Mouse (Mus musculus) cerebellum, postnatal 25 days (tissue): ENCODE data around the gene S100a13.
A peak's percentile ranks its signal among the peaks of the same experiment; 100 is the strongest.

ENCODE experiments used
- DNase-seq, 2 experiments: peaks; one replicate each; pipeline ENCODE4 v3.0.0; 2021; ENCODE audit warnings: mixed read lengths in 2 of 2

Gene S100a13

DNA sequence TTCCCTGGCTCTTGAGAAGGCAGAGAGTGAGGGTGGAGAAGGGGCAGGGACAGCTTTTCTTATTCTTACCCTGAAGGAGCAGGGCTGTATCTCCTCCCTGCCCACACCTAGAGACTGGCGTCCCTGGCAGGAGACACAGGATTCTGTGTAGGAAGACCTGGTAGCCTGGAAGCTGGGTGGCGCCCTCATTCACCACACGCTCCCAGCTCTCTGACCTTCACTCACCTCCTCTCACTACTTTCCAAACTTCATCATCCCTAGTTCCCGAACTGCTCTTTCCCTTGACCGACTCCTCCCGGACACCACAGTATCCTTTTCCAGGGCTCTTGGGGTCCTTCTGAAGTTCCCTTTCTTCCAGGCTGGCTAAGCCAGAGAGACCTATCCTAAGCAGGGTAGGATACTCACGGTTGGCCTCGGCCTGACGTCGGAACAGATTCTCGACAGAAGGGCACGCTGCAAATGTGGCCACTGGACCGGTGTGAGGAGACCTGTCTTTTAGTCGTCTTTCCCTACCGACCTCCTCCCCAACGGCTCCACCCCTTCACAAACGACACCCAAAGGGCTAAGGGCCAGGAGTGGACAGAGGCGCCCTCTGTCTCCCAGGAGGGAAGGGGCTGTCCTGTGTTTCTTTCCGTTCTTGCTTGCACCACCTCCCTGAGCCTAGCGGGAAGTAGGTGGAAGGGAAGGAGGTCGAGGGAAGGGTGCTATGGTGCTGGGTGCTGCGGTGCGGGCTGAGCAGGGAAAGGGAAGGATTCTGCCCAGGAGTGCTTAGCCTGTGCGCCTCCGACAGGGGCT is at the start of gene S100a13, which contains the start of gene S100a1:
S100a13 (plus strand) TSS at position 640 of the 795 bp plus-strand sequence.
S100a1 (minus strand) TSS at position 597 of the 795 bp plus-strand sequence.
- DNase-seq = peak; percentile 46 to 61

DNA sequence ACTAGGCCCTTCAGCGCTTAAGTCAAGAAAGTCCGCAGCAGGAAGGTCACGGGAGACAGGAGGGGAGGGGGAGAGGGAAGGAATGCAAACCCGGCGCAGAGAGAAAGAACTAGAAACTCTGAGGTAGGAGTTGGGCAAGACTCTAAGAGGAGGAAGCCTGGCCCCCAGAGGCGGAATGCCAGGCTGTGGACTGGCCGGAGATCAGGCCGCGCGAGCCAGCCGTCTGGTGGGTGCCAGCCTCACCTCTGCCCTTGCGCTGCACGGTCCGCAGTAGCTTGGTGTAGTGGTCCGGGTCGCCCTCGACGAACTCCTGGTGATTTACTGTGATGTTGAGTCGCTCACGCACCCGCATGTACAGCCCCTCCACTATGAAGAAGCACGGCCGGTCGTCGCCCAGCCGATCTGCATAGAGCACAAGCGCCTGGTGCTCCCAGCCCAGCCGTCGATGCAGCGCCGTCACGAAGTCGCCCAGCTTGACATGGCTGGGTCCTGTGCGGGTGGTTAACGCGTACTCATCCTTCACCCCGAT is 49.6 kb upstream of the S100a13 start:
- DNase-seq = no peak

DNA sequence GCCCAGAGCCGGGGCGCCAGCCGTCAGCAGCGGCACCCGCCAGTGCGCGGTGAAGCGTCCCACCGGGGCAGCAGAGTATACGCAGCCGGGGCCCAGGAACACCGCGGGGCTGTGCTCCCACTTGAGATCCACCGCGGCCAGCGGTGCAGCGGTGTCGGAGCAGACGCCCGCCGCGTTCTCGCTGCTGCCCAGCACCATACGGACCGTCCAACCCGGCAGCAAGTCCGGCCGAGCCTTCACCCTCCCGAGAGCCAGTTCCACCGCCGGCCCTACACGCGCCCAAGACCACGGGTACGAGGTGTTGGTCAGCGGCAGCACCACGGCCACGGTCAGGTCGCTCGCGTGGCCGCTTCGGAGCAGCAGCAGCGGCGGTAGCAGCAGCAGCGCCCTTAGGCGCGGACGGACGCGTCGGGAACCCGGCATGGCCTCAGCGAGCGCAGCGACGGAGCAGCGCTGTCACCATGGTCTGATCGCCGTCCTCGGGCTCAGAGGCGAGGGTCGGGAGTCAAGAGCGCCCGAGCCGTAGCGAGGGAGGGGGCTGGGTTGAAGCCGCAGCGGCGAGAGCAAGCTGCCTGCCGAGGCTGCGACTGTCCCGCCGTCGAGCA is 49.1 kb upstream of the S100a13 start:
- DNase-seq = peak; percentile 29 to 37

DNA sequence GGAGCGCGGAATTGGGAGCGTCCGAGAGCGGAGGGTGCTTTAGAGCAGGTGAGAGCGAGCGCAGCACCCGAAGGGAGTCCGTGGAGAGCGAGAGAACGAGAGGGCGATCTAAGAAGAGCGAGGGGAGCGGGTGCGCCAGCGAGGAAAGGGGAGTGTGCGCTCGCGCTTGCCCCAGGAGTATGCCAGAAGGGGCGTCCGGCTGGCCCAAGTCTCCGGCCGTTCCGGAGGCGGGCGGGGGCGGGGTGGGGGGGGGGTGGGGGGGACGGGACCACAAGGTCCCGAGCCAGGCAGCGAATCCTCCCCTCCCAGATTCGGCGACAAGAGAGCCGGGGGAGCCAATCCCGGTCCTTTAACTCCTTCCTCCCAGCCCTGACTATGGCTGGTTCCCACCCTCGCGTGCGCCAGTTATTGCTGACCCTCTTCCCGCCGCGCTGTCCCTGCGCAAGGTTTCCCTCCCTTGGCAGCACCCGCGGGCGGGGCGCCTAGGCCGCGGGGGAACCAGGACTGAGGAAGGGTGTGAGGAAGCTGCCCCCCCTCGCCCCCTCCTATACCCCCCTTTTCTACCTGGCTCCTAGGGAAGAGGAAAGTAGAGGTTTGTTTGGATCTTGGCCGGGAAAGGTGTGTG is 48.4 kb upstream of the S100a13 start, which contains the start of gene Npr1:
Npr1 (minus strand) TSS at position 181 of the 625 bp plus-strand sequence.
- DNase-seq = peak in 1 of 2 experiments; percentile 40

DNA sequence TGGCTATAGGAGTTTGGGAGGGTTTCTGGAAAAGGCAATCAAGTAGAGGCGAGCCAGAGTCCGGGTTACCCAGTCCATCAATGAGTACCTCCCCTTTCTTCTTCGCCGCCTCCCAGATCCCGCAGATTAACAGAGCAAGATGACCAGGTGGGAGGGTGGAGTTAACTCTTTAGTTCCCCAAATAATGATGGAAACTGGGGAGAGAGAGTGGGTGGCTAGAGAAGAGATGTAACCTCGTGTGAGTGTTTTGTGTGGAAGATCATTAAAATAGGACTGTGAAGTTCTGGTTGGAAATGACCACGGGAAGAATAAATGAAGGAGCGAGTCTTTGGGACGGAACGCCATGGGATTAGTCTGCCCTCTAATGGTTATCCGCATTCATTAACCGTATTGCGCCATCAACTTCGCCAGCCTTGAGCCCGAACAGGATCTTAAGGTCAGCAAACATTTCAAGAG is 47.9 kb upstream of the S100a13 start:
- peak; percentile 55 to 71 for DNase-seq

DNA sequence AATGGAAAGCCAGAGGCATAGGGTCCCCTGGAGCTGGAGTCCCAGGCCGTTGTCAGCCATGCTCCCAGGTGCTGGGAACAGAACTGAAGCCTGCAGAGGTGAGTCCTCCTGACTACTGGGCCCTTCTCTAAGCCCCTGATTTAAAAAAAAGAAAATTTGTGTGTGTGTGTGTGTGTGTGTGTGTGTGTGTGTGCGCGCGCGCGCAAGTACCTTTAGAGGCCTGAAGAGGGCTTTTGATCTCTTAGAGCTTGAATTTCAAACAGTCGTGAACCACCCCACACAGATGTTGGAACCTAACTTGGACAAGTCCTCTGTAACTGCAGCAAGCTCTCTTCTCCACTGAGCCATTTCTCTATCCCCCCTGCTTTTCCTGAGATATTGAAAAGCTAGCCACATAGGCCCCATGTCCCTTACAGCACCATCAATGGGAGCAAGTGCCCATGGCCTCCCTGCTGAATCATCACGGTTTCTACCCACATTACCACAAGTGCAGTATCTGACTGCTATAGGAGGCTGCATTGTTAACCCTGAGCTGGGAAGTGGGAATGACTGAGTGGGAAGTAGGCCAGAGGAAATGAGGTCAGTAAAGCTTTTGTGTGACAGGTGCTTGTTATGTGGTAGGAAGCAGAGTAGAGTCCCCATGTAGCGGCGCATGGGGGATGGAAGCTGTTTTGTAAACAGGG is 46.5 kb upstream of the S100a13 start:
- DNase-seq = no peak

DNA sequence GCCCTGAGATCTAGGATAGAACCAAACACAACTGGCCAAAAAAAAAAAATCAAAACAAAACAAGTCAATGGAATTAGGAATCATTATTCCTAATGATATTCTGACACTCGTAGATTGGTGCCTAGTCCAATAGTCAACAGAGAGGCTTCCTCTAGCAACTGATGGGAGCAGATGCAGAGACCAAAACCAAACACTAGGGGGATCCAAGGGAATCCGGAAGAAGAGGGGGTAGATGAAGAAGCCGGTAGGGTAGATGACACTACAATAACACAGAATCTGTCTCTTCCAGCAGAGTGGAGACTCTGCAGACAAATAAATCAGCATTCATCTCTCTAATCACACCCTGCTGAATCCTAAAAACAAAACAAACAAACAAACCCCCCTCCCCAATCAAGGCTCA is 42.0 kb upstream of the S100a13 start:
- DNase-seq = peak in 1 of 2 experiments; percentile 54

DNA sequence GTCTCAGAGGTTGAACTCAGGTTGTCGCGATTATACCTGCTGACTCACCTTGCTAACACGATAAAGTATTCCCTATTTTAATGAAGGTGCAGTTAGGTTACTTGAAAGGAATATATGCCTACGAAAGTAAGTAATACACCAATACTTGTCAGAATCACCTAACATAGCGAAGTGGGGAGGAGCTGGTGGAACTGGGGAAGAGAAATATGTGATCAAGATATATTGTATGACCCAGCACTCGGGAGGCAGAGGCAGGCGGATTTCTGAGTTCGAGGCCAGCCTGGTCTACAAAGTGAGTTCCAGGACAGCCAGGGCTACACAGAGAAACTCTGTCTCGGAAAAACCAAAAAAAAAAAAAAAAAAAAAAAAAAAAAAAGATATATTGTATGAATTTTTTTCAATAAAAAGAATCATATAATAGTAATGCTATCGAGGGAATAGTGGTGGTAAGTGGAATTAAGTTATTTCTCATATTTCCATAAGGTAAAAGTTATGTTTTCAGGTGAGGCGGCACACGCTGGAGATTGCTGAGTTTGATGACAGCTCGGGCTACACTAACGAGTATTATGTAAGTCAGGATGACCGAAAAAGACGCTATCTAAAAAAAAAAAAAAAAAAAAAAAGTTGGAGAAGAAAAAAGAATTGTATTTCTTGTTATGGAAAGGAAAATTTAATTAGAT is 38.9 kb upstream of the S100a13 start:
- DNase-seq = peak in 1 of 2 experiments; percentile 23

DNA sequence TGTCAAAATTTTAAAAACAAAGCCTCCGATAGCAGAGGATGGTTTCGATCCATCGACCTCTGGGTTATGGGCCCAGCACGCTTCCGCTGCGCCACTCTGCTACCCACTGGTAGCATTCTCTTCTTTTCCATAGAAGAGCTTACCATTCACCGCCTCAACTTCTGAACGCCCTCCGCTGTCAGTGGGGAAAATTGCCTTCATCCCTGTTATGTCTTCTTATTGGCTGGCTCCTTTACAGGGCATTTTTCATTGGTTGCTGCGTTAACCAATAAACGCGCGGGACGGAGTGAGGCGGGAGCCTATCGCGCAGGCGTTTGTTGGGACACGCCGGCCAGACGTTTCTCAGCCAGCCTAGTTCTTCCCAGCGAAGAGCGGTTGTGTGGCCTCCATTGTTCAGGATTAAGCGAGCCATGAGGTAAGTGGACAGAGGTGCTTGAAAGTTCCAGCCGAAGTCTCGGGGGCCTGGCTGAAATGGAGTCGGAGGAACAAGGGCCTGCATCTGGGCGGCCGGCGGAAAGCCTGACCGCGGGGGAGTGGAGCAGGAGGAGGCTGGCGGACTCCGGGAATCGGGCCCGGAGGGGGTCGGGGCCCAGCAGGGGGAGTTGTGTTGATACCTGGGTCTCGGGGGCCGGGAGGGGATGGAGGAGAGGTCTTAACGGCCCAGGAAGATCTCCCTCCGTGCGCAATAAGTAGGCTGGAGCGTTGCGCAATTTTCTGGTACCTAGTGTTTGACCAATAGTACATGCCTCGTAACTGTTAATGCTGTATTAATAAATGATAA is 38.2 kb upstream of the S100a13 start, which contains the start of gene Ilf2:
Ilf2 (plus strand) TSS at position 296 of the 781 bp plus-strand sequence.
- DNase-seq = peak; percentile 96

DNA sequence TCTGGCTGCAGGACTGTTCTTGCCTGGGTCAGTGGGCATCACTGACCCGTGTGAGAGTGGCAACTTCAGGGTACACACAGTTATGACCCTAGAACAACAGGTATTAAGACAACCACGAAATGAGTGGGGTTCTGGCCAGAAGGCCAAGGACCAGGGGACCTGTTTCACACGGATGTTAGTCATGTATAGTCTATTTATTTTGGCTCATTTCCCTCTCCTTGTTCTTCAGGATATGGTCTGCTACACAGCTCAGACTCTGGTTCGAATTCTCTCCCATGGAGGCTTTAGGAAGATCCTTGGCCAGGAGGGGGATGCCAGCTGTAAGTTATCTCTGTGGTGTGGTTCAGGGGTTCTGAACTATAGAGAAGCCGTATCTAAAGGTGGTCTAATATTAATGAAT is 27.2 kb upstream of the S100a13 start:
- no peak for DNase-seq

DNA sequence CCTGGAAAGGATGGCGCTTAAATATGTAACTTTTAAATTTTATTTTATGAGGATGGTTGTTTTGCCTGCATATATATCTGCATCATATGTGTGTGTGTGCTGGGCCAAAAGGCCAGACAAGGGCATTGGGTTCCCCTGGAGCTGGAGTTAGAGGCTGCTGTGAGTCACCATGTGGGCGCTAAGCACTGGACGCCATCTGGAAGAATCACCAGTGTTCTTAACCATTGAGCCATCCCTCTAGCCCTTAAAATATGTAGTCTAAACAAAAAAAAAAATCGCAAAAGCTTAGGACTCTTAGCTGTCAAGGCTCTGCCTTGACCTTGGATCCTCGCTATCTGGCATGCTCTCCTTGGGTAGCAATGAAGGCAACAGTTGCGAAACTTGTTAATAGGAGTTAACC is 25.7 kb upstream of the S100a13 start:
- no peak for DNase-seq

DNA sequence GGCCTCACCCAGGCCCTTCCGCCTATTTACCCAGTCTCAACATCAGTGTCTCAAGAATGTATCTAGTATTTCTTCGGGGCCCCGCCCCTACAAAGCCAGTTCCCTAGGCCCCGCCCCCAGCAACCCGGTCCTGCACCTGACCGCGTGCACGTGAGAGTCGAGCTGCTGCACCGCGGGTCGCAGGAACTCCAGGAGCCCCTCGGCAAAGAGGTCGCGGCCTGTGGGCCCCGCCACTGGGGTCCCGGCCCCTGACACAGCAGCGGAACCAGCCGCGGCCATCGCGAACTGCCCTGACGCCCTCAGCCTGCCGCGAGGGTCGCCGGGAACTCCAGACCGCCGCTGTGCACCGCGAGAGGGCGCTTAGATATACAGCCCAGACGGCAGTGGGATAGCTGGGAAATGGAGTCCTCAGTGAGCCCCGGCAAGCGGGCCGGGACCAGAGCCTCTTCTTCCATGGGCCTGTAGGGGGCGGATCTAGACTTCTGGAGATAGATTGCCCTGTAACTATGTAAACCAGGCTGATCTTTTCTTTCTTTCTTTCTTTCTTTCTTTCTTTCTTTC is 23.5 kb upstream of the S100a13 start, which contains the start of gene Snapin:
Snapin (minus strand) TSS at position 338 of the 561 bp plus-strand sequence.
- peak; percentile 95 to 96 for DNase-seq

DNA sequence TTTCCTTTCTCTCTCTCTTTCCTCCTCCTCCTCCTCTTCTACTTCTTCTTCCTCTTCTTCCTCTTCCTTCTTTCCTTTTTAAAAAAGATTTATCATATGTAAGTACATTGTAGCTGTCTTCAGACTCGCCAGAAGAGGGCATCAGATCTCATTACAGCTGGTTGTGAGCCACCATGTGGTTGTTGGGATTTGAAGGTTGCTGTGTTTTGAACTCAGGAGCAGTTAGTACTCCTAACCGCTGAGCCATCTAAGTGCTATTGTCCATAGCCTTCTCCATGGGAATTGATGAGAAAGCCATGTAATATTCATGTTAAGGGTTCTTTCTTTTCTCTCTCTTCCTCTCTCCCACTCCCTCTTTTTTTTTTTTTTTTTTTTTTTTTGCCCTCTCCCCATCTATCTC is 22.9 kb upstream of the S100a13 start:
- peak in 1 of 2 experiments; percentile 44 for DNase-seq

DNA sequence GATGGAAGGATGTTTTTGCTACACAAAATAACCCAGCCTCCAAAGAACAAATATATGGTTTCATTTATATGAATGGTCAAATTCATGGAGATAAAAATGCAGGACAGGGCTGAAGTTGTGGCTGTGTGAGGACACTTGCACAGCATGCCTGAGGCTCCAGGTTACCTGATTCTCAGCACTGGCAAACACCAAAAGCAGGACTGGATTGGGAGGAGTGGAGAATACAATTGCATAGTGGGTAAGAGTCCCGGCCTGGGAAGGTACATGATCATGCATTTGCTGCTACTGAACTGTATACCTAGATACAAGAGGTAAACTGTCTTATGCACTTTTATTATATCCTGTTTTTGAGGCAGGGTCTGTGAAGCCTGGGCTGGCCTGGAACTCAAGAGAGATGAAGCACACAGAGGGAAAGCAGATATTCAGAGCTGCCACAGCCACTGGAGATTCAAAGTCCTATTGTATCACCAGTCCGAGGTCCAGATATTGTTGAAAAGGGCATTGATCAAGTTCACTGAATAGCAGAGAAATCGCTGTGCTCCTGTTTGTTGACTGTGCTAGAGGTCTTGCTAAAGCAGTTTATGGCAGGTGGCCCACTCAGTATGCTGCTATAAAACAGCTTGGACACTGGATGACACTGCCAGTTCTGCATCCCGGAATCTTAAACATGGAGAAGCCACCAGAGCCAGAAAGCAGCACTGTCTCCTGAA is 20.2 kb upstream of the S100a13 start:
- DNase-seq = peak in 1 of 2 experiments; percentile 62

DNA sequence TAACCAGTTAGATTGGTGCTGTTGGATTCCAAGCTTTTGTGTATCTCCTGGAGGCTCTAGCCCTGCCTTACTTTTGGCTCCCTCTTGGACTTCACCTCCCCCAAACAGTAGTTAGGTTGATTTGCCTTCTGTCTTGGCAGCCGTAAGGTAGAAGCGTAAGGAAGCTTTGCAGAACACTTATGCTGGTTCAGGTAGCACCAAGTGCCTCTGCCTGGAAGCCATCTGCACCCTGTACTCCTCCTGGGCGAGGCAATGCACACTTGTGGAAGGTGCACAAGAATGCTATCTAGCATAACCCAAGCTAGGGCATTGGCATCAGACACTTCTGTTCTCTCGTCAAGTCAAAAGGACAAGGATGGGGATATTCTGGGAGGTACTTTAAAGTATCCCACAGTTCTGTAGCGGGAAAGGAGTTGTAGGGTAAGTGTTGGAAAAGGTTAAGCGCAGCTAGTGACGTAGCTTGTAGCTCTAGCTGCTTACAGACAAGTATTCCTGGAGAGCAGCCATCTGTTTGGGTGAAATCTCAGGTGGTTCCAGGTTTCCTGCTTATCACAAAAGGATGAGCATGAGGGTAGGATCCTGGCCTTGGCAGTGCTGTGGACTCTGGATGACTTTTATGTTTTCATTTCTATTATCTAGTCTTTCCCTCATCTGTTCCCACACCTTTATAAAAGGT is 18.2 kb upstream of the S100a13 start:
- DNase-seq = no peak

DNA sequence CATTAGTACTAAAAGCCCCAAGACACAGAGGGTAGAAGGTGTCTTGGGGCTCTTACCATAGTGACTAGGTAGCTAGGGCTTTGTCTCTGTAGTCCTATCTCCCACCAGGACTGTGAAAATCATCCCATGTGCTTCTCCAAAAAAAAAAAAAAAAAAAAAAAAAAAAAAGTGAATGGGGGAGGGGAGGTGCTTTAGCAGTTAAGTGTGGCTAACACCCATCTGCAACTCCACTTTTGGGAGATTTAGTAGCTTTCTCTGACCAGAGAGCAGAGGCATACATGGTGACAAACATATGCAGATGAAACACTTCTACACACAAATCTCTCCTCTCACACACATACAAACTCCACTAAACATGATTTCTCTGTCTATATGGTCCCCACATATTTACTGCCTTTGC is 16.6 kb upstream of the S100a13 start:
- no peak for DNase-seq

DNA sequence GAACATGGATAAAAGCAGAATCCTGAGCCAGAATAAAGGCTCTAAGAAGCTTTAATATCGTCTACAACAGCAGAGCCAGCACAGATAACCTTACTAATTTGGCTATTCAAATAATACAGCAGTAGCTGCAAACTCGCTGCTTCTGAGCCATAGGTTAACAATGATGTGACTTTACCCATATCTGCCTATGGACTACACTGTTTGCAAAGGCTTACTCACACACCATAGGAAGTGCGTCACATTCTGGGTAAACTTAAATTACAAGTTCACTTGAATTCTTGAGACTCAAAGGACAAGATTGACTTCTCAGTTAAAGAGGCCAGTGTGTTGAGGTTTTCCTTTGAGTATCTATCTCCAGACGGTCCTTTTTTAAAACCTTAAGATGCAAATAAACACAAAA is 10.8 kb upstream of the S100a13 start:
- no peak for DNase-seq

DNA sequence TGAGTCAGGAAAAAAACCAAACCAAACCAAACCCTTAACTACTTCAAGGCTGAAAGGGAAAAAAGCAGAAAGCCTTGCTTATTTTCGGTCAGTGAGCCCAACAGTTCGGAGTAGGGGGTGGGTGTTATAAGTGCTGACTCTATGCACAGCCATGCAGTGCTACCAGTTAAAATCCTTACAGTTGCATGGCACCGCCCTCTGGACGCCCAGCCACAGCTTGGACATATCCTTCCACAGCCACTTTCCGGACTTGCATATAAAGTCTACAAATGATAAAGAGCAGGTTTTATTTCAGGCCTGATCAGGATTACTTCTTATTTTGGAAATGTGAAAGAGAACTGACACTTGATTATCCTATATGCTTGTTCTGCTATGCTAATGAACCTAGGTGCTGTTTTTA is 9.0 kb upstream of the S100a13 start:
- DNase-seq = no peak

DNA sequence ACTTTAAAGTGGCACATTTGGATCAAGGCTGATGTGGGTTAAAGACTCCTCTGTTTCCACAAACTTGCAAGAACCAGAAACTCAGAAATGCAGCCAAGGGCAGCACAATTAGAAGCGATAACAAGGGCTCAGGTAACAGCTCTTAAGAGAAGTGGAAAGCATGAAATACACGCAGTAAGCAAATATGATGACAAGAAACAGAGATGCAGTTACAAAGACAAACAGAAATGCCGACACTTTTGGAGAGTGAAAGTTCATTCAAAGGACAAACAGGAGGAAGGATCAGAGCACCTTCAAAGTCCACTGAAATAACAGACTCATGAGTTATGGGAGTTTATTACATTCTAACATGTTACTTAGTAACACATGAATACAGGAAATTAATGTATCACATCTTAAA is 7.9 kb upstream of the S100a13 start:
- DNase-seq = no peak
